Mouse (Mus musculus): Measurements from ENCODE around the gene Polr2f.
A peak's percentile ranks its signal among the peaks of the same experiment; 100 is the strongest.

The Polr2f gene

DNA sequence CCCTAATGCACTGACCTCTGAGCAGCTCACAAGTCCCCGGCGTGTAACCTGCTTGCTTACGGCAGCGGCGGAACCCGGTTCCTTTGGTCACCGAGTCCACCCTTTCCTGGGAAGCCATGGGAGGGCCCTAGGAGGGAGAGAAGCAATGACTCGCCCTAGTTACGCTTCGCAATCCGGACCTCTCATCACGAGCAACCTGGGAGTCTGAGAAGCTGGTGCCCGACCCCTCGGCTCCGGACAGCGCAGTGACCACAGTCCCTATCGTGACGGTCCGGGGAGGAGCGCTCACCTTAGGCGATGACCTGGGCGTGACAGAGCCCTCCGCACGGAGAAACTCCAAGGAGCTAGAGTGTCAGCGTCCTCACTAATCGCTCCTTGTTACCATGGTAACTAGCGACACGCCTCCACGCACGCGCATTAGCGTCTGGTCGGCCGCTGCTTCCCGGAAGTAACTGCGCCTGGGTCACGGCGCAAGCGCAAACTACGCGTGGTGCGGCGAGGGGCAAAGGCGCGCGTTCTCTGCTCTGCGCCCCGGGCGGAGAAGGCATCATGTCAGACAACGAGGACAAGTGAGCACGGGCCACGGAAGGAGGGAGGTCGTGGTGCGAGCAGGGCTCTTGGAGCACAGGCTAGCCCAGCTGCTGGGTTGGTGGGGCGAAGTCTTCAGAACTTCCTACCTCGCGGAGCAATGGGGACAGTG lies at the start of gene Polr2f, which contains the start of gene 1700088E04Rik:
Gene Polr2f (plus strand): TSS at position 144 of the 700 bp plus-strand sequence.
Gene 1700088E04Rik (minus strand): TSS at position 388 of the 700 bp plus-strand sequence.
- peak; percentile 99 for DNase-seq (ENCODE audit: low spot score)

DNA sequence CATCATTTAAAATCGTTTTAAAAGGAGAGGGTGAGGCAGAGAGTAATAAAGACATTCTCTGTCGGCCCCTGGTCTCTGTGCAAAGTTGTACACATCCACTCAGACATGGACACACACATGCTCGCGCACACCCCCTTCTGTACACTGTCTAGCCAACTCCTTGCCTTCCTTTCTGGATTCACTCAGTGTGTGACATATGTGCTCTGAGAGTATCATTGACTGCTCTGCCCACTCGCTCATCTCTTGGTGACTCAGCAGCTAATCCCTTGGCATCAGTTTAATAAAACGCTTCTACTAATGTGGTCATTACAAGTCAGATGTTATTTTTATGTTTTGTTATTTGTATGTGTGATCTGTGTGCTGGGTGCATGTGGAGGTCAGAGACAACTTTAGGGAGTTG lies 48.5 kb upstream of the Polr2f start:
- DNase-seq (ENCODE audit: low spot score) = no peak

DNA sequence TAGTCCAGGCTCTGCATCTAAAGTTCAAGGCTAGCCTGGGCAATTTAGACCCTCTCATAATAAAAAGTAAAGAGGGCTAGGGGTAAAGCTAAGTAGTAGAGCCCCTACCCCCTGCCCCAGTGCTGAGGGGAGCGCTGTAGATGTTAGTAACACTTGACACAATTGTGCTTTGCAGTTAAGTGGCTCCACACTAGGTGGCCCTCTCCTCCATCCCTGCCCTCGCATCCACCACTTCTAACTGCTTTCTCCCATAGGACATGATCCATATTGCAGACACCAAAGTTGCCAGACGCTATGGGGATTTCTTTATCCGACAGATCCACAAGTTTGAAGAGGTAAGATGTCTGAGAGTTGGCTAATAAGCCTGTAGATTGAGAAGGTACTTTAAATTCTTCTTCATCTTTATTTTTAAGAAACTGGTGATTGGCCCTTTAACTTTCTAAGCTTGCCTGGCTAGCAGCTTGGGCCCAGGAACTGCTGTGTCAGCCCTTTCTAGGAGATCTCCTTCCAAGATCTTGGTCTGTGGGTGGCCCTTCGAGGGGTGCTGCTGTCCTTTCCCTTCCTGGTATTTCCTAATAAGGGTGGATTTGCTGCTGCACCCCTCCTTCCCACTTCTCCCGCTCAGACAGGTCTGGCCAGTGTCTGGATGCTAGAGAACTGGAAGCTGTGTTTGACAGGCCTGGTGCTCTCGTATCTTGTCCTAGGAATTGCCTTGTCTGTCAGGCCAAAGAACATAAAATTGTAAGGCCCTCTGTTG lies 47.5 kb upstream of the Polr2f start:
- no peak for DNase-seq (ENCODE audit: low spot score)

DNA sequence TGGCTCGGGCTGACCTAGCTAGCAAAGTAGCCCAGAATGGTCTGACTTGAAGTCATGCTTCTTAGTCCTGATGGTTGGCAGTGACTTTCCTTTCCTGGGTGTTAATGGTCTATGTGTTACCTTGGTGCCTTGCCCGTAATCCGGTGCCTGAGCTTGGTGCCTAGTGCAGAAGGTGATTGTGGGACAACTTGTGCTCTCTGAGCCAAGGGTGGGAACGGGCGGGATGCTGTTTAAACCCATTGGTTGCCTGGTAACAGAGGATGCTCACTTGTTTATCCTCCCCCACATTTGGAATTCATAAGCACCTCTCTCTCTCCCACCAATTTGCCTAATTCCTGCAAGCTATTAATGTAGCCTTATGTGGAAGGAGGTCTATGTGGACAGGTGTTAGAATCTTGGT lies 45.3 kb upstream of the Polr2f start:
- DNase-seq (ENCODE audit: low spot score) = no peak

DNA sequence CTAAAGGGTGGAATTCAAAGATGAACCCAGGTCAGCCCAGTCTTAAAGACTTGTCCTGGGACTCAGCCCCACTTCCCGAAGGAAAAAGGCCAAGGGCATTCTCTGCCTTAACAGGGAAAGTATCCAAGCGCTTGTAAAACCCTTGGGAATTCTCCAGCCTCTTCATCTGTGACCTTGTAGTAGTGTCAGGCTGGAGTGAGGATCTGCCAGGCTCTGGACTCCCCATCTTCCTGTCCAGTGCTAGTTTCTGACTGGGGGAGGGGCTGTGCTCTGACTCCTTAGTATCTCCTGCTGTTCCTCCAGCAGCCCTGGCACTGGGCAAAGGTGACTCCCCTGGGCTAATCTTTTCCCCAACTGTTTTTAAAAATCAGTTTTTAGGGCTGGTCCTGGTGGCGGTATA lies 44.3 kb upstream of the Polr2f start:
- no peak for DNase-seq (ENCODE audit: low spot score)

DNA sequence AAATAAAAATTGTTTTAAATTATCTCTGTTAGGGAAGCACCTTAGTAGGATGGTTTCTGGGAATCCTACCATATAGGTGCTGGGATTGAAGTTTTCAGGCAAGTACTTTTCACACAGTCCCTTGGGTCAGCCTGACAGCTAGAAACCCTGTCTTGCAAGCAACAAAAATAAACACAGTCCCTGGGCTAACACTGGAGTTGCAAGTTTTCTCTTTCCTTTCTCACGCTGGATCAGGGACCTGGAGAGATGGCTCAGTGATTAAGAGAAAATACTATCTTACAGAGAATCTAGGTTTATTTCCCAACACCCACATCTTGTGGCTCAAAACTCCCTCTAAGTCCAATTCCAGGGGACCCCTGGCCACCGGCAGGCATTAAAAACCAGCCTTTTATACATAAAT lies 43.7 kb upstream of the Polr2f start:
- DNase-seq (ENCODE audit: low spot score) = no peak

DNA sequence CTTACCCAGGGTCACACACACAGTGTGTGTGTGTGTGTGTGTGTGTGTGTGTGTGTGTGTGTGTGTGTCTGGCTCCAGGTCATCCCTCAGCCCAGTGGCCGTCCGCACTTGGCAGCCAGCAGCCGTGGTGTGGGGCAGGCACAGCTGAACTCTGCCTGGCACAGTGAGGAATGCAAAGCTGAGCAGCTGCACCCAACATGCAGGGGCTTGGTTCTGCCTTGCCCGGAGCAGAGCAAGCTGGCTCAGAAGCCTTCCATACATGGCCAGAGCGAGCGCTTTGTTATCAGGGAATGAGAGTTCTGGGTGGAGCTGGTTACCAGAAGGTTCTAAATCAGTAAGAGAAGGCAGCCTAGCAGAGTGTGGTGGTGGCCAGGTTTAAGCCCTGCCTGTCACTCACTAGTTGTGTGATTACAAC lies 43.2 kb upstream of the Polr2f start:
- no peak for DNase-seq (ENCODE audit: low spot score)

DNA sequence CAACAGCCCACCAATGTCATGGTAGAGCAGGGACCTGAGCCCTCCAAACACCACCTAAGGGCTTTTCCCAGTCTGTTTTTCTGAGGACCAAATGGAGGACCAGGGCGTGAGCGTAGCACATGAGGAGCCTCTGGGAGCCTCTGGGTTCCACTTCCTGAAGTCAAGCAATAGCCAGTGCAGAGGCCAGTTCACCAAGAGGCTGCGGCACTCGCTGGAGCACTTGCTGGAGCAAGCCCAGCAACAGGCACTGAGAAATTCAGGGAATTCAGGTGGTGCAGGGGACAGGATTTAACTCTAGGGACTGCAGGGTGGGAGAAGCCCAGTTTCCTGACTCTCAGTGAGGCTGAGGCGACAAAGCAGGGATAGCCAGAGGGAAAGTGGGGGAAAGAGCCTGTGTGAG lies 42.6 kb upstream of the Polr2f start:
- DNase-seq (ENCODE audit: low spot score) = no peak

DNA sequence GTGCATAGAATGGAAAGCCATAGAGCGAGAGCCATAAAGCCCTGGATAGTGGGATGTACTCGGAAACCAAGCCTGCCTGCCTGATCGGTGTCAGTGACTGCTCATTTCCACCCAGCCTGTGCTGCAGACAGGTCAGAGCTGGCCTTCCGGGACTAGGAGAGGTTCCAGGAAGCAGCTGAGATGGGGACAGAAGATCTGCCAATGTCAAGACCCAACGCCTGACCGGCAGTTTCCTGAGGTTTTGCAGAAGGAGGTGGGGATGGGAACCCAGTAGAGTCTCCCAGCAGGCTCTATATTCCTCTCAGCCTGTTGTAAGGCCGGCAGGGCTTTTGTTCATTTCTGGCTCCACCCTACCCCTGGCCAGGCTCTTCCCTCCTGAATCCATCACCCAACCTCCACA lies 41.9 kb upstream of the Polr2f start:
- no peak for DNase-seq (ENCODE audit: low spot score)

DNA sequence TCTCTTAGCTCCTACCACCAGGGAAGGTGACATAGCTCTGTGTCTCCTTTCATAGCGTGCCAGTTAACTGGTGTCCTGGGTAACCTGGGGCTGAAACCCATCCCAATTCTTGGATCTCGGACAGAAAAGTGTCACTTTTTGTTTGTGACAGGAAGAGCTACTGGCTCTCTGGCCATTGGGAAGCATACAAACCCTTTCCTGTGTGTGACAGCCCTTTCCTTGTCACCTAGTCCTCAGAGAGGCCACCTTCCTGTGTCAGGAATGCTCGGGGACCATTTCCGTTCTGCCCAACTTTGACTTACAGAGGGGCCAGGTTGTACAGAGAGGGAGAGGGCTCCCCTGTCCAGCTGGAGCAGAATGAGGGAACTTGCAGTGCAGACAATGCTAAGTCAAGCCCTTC lies 41.4 kb upstream of the Polr2f start:
- DNase-seq (ENCODE audit: low spot score) = no peak

DNA sequence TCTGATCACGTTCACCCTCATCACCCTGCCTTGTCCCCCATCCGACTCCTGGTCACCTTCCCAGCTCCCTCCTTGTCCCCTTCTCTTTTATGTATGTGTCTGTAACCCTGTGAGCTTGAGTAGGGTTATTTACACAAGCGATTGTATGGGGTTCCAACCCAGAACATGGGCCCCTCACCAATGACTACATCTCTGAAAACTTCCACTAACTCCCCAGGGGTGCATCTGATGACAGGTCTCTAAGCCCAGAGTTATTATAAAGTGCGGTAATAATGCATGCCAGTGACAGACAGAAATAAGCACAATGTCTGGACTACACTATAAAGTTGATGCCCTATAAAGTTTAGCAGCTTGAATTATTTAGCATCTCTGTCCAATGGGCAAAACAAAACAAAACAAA lies 40.4 kb upstream of the Polr2f start:
- no peak for DNase-seq (ENCODE audit: low spot score)

DNA sequence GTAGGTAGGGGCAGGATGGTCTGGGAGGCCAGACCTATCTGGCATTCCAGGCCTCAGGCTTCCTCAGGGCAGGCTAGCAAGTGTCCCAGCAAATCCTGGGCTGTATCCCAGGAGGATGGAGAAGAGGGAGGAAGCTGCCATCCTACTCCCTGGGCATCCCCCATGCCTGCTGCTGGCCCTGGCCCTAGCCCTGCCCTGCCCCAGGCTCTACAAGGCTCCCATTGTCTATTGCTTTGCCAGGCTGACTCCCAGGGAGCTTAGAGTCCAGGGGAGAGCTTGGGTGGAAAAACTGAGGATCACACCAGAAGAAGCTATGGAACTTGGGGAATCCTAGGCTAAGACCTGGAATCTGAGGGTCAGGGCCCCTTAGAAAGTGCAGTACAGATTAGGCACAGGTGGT lies 39.3 kb upstream of the Polr2f start:
- DNase-seq (ENCODE audit: low spot score) = no peak

DNA sequence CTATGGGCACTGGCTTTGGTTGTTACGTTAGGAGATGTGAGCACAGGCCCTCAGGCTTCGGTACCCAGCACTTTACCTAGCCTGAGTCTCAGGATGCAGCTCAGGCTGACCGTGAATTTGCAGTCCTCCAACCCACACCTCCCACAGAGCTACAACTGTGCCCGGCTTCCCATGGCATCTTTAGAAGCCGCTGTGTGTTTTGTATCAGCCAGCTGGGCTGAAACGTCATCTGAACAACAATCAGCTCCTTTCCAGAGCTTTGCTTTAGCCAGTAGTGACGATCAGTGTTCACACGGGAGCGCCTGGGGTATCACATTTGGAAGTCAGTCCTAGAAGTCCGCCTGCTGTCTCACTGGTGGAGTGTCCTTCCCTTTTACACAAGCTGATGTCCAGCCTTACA lies 37.5 kb upstream of the Polr2f start:
- DNase-seq (ENCODE audit: low spot score) = no peak

DNA sequence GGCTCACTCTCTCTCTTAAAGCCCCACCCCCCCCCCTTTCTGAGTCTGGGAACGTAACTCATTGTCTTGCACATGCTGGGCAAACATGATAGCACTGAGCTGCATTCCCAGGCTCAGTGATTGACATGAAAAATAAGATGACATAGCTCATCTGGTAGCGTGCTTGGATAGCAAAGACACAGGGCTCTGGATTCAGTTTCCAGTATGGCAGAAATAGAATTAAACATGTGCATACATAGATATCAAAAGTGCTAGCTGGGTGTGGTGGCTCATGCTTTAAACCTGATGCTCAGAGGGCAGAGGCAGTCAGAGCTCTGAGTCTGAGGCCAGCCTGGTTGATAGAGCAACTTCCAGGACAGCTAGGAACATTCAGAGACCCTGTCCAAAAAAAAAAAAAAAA lies 35.0 kb upstream of the Polr2f start:
- no peak for DNase-seq (ENCODE audit: low spot score)

DNA sequence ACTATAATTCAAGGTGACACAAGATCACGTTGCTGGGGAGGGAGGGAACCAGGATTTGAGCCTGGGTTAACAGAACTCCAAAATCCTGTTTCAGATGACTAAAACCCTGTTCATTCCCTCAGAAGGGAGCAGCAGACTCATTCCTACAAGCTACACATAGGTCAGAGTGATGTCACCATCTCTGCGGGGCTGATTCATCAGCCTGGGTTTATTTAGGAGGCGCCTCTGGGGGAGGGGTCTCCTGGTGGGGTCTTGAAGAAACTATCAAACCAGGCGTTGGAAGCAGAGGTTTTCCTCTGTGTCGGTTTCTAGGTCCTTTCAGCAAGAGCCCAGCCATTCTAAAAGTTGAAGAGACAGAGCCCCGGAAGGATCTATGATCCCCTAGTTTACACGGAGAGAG lies 32.8 kb upstream of the Polr2f start:
- peak; percentile 48 for DNase-seq (ENCODE audit: low spot score)

DNA sequence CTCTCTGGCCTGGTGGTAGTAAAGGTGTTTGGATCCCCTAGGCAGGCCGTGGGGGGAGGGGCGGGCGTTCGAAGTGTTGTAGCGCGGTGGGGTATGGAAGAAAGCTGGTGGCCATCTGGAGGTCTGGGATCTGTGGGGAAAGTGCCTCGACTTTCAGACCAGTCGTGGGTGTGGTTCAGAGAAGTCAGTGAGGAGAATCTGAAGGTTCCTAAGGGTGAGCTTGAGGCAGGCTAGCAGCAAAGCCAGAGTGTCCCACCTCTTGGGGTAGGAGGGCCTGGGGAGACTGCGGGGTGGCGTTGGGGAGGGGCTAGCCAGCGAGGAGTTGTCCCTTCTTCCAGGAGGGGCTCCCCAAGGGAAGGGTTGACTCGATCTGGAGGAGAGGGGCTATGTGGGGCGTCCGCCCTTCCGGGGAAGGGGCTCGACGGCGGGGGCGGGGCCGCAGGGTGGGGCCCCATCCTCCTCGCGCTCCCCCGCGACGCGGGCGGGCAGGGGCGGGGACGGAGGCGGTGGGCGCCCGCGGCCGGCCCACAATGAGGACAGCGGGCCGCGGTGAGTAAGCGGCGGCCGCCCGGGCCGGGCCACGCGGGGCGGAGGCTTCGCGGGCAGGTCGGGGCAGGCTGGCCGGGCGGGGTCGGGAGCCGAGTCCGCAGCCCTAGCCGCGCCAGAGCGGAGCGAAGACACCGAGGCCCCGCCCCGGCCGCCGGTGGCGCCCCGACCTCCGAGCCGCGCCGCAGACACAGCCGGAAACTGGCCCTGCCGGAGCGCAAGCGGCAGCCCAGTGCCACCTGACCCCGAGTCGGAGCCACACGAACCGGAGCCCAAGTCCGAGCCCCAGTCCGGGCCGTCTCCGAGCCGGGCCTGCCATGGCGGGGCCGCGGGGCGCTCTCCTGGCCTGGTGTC lies 32.1 kb upstream of the Polr2f start, which contains the start of gene Micall1:
Gene Micall1 (plus strand): TSS at position 478 of the 900 bp plus-strand sequence.
- DNase-seq (ENCODE audit: low spot score) = peak; percentile 77

DNA sequence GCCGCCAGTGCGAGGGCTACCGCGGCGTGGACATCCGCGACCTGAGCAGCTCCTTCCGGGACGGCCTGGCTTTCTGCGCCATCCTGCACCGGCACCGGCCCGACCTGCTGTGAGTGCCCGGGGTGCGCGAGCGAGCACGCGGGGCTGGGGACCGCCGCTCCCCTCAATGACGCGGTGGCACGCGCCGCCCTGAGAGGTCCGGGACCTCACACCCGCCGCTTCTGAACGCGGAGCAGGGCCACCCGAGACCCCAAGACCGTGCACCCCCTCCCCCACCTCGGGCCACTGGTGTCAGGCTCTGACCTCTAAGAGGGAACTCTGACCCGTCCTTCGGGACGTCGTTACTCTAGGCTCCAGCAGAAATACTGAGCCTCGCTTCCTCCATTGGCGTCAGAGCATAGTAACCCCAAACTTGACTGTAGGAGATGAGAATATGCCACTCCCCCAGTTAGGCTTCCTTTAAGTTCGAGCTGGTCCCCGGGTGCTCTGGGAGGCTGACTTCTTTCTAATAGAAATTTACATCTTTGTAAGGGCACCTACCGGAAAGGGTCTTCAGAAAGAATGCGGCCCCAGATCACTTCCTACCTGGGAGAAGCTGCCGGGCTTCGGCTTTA lies 31.4 kb upstream of the Polr2f start:
- DNase-seq (ENCODE audit: low spot score) = peak; percentile 48

DNA sequence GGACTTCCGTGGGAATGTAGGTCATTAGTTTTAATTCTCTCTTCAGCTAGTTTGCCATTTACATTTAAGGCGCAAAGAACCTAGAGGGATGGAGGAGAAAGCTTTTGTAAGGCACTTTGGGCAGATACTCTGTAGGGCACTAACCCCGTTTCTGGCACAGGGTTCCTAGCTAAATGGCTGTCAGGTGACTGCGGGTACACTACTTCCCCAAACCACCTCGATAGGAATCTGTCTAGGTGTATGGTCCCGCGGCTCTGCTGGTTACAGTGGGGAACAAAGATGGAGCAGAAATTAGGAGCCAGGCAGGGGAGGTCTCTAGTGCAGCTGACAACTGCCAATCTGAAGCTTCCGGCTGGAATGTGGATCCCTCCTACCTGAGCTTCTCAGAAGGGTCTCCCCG lies 30.8 kb upstream of the Polr2f start:
- DNase-seq (ENCODE audit: low spot score) = peak; percentile 17

DNA sequence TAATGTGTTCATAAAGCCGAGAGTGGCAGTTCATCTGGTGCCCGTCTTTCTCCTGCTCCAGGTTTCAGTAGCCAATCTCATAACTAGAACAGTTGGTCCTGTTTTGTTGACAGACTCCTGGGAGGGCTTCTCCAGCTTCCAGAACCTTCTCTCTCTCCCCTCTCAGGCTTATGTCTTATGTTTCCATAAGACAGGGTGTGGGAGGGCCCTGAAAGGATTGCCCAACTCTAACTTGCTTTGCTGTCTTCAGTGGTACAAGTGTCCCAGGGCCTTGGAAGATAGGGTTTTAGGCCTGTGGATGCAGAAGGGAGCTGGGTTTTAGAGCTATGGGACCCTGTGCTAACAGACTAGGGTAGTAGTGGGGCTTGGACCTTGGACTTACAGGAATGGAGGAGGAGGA lies 30.3 kb upstream of the Polr2f start:
- DNase-seq (ENCODE audit: low spot score) = no peak

DNA sequence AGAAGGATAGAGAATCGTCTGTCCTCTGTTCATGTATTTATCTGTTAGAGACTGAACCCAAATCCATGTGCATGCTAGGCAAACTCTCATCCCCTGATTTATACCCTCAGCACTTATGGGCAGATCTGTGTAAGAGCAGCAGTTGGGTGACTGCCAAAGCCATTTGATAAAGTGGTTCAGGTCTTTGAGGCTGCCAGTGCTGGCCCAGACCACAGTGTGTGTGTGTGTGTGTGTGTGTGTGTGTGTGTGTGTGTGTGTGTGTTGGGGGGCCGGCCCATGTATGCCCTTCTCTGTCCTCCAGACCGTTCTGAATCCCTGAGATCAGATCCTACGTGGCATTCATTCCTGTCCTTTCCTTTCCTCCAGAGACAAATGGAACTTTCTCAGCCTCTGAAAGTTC lies 29.0 kb upstream of the Polr2f start:
- no peak for DNase-seq (ENCODE audit: low spot score)

DNA sequence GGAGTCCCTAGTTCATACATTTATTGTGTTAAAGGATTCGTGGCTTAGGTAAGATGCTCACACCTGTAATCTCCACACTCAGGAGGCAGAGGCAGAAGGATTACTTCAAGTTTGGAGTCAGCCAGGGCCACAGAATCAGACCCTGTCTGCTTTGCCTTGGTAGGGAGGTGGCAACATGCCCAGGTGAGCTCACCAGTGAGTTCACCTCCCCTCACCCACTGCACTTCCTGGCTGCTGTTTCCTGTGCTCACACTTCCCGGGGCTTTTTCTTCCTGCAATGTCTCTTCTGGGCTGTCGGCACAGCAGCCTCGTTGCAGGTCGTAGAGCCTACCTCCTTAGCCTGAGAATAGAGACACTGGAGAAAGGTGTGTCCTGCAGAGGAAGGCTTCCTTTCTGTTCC lies 25.5 kb upstream of the Polr2f start:
- no peak for DNase-seq (ENCODE audit: low spot score)

DNA sequence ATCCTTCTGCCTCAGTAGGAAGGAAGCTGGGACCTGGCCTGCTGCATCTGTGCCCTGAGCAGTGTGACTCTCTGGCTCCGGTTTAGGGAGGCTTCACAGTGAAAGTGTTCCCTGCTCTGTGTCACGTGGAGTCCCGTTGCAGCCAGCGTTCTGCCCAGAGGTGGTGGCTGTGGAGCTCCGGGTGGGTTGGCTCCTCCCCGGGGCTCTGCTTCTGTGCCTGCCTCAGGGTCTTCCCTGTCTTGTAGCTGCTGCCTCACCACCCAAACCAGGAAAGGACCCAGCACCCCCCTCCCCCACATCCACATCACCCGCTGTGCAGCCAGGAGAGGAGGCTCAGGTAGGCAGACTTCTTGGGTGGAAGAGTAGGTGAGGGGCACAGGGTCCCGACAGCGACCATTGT lies 21.3 kb upstream of the Polr2f start:
- DNase-seq (ENCODE audit: low spot score) = no peak
